ENCODE assay signal across 22 mouse cellular contexts in genomic region chr4:8978949-8979348, GRCm38 (mm10).
DNase-seq lines count a peak whose midpoint lies in the region; ATAC-seq and TF ChIP-seq lines count a peak whose summit lies in the region.
"Had no signal": no experiment of that assay in that cellular context is flagged by ENCODE, and none has a peak within 500 bp of the region (broad histone marks: within the 10 kb centered on the region; RNA-seq: fewer than 3 reads in every experiment).

No protein-coding gene starts in this region.

- in situ Hi-C loops in CH12.LX (cut with MboI; ENCODE audit: low pct_ligation_motif_present, low pct_unique_long_range_greater_than_20kb, low sequenced_read_pairs) = no loop called here

- H3K4me2 ChIP-seq in CH12.LX (ENCODE audit: insufficient read depth, low read depth, poor library complexity, severe bottlenecking) = peak overlapping the region; percentile 42
- H3K4me2 ChIP-seq in forebrain, embryonic 15.5 days (replicated peaks) = no peak overlapping the region
- H3K4me2 ChIP-seq: forebrain, embryonic 13.5 days; heart, embryonic 12.5 days; hindbrain, embryonic 12.5 days had no signal

- TF ChIP-seq CTCF in CH12.LX (conservative IDR thresholded peaks at IDR 0.05 in 1 of 2, IDR thresholded peaks at IDR 0.05 in 1 of 2; ENCODE audit: low read depth in 2 of 2, low read length in 2 of 2) = no peak

- peaks cover 5% of the 10 kb centered on the region for H3K9me3 ChIP-seq in CH12.LX (replicated peaks; ENCODE audit: low read length)
- H3K9me3 ChIP-seq in forebrain, embryonic 15.5 days = no peaks in the 10 kb centered on the region
- H3K9me3 ChIP-seq: embryonic facial prominence, embryonic 10.5 days; heart, embryonic 12.5 days; hindbrain, embryonic 12.5 days had no signal

- 91% methylated on average over 8 of the region's 8 CpGs for WGBS in forebrain, embryonic 15.5 days

- no peak overlapping the region for H3K4me3 ChIP-seq in CH12.LX (replicated peaks in 1 of 3; ENCODE audit: low read depth in 2 of 3, low read length in 2 of 3, poor library complexity in 1 of 3)
- H3K4me3 ChIP-seq in forebrain, embryonic 15.5 days = no peak overlapping the region
- H3K4me3 ChIP-seq: embryonic facial prominence, embryonic 10.5 days; forebrain, embryonic 13.5 days; gastrocnemius, adult 2 months; heart, embryonic 12.5 days; hindbrain, embryonic 12.5 days had no signal

- H3K79me2 ChIP-seq in CH12.LX (replicated peaks; ENCODE audit: control insufficient read depth, extremely low read depth, insufficient read depth, poor library complexity, severe bottlenecking) = no peaks in the 10 kb centered on the region

- no peak for TF ChIP-seq POLR2A in CH12.LX (IDR thresholded peaks at IDR 0.05; ENCODE audit: low read depth, low read length)

- TF ChIP-seq RAD21 in CH12.LX (IDR thresholded peaks at IDR 0.05; ENCODE audit: low read depth, low read length) = no peak; the same call in 1 of the 2 replicates

- H3K9ac ChIP-seq in CH12.LX (ENCODE audit: insufficient read depth, low read depth) = peak overlapping the region; percentile 28; the same call in 1 of the 2 replicates
- no peak overlapping the region for H3K9ac ChIP-seq in forebrain, embryonic 15.5 days (replicated peaks)
- H3K9ac ChIP-seq: forebrain, embryonic 13.5 days; heart, embryonic 12.5 days; hindbrain, embryonic 12.5 days had no signal

- no peaks in the 10 kb centered on the region for H3K36me3 ChIP-seq in CH12.LX (replicated peaks in 1 of 2; ENCODE audit: control insufficient read depth in 1 of 2, insufficient read depth in 1 of 2, low read length in 1 of 2)
- no peaks in the 10 kb centered on the region for H3K36me3 ChIP-seq in forebrain, embryonic 15.5 days
- H3K36me3 ChIP-seq: embryonic facial prominence, embryonic 10.5 days; heart, embryonic 12.5 days; hindbrain, embryonic 12.5 days had no signal

- peak; percentile 46; the same call in 1 of the 2 replicates for TF ChIP-seq EP300 in CH12.LX (IDR thresholded peaks at IDR 0.05; ENCODE audit: low read length)

- dilution Hi-C loops in CH12.LX (cut with MboI; ENCODE audit: extremely low pct_ligation_motif_present, extremely low pct_unique_long_range_greater_than_20kb, low sequenced_read_pairs) = no loop called here

- peaks cover 2 to 16% of the 10 kb centered on the region in 2 experiments; a peak in 2 of 4 replicates for H3K4me1 ChIP-seq in CH12.LX (ENCODE audit: control insufficient read depth in 1 of 2, insufficient read depth in 2 of 2)
- H3K4me1 ChIP-seq in forebrain, embryonic 15.5 days = no peaks in the 10 kb centered on the region
- H3K4me1 ChIP-seq: embryonic facial prominence, embryonic 10.5 days; forebrain, embryonic 13.5 days; heart, embryonic 12.5 days; hindbrain, embryonic 12.5 days had no signal

- intact Hi-C loops in heart, postnatal 10 days (cut with DNase I) = no loop called here

- no peak overlapping the region for H3K27ac ChIP-seq in CH12.LX (ENCODE audit: insufficient read depth, low read depth)
- no peak overlapping the region for H3K27ac ChIP-seq in forebrain, embryonic 15.5 days (replicated peaks)
- H3K27ac ChIP-seq: embryonic facial prominence, embryonic 10.5 days; forebrain, embryonic 13.5 days; gastrocnemius, adult 2 months; hindbrain, embryonic 12.5 days had no signal

- DNase-seq in CH12.LX (ENCODE audit: extremely low read depth) = peak; percentile 56
- peak; percentile 40 for DNase-seq in naive thymus-derived CD4-positive, alpha-beta T cell, adult 2 months (ENCODE audit: low read depth)
- no peak for DNase-seq in layer of hippocampus, postnatal 10 days (ENCODE audit: low spot score in 2 of 2)
- DNase-seq in heart, postnatal 10 days = no peak
- DNase-seq: adrenal gland, postnatal 25 days; cerebellum, adult 18-20 months; cerebellum, adult 9-11 months; cerebellum, postnatal 36 days; gastrocnemius, adult 2 months; gastrocnemius, postnatal 25 days; heart, adult 18-20 months; heart, postnatal 36 days had no signal

- no peaks in the 10 kb centered on the region for H3K27me3 ChIP-seq in CH12.LX (replicated peaks)
- H3K27me3 ChIP-seq in forebrain, embryonic 15.5 days = no peaks in the 10 kb centered on the region
- H3K27me3 ChIP-seq: forebrain, embryonic 13.5 days; heart, embryonic 12.5 days; hindbrain, embryonic 12.5 days; Patski had no signal

- ATAC-seq in hematopoietic stem cell, adult 5-6 weeks (replicated peaks in 1 of 2; ENCODE audit: insufficient read depth in 1 of 2, low FRiP score in 2 of 2, low TSS enrichment in 1 of 2, low read depth in 1 of 2, poor library complexity in 2 of 2, severe bottlenecking in 2 of 2) = peak; percentile 71 to 78; a peak in 3 of 4 replicates
- ATAC-seq in forebrain, embryonic 15.5 days (replicated peaks) = no peak
- ATAC-seq: activated CD4-positive, CD25-positive, alpha-beta regulatory T cell, adult 4 months; forebrain, embryonic 13.5 days; hindbrain, embryonic 16.5 days; inflammation-experienced regulatory T-cells, adult 6 months; Patski had no signal

TF ChIP-seq in CH12.LX, 34 proteins besides CTCF, POLR2A, EP300 and RAD21:
- TF ChIP-seq USF2 (conservative IDR thresholded peaks at IDR 0.05; ENCODE audit: low read depth, low read length) (no peak), MYC (IDR thresholded peaks at IDR 0.05; ENCODE audit: low read depth, low read length) (0 out of 2 replicates have a peak, but pooled peaks have one; percentile 33), E2F4 (IDR thresholded peaks at IDR 0.05; ENCODE audit: insufficient replicate concordance, low read depth, low read length) (no peak), IRF4 (IDR thresholded peaks at IDR 0.05; ENCODE audit: low read depth, low read length) (peak; percentile 57; the same call in 1 of the 2 replicates), CHD2 (IDR thresholded peaks at IDR 0.05; ENCODE audit: low read length) (no peak), KAT2A (IDR thresholded peaks at IDR 0.05; ENCODE audit: insufficient replicate concordance, low read length) (no peak), USF1 (IDR thresholded peaks at IDR 0.05; ENCODE audit: low read depth, low read length) (no peak), ELF1 (IDR thresholded peaks at IDR 0.05; ENCODE audit: low read depth, low read length) (peak; percentile 34; the same call in 1 of the 2 replicates), PAX5 (IDR thresholded peaks at IDR 0.05; ENCODE audit: low read length) (no peak), POLR2AphosphoS2 (IDR thresholded peaks at IDR 0.05; ENCODE audit: low read depth, low read length) (no peak), UBTF (IDR thresholded peaks at IDR 0.05; ENCODE audit: low read depth, low read length) (no peak), MAFK (IDR thresholded peaks at IDR 0.05; ENCODE audit: insufficient replicate concordance, low read length) (0 out of 2 replicates have a peak, but pooled peaks have one; percentile 12), MAX (IDR thresholded peaks at IDR 0.05; ENCODE audit: low read length) (peak; percentile 44; the same call in 1 of the 2 replicates), MAZ (IDR thresholded peaks at IDR 0.05; ENCODE audit: low read depth, low read length) (no peak; the same call in 1 of the 2 replicates)

Comparison
In these comparisons a context has a peak if more than half of its experiments do, and no peak if none do; other contexts are left out.
1. DNase-seq: peak in CH12.LX (single experiment) and naive thymus-derived CD4-positive, alpha-beta T cell, adult 2 months (single experiment); none in layer of hippocampus, postnatal 10 days (0 of 2) and heart, postnatal 10 days (0 of 2).